Mouse (Mus musculus): ENCODE measurements around the gene Hsd17b12.

DNA sequence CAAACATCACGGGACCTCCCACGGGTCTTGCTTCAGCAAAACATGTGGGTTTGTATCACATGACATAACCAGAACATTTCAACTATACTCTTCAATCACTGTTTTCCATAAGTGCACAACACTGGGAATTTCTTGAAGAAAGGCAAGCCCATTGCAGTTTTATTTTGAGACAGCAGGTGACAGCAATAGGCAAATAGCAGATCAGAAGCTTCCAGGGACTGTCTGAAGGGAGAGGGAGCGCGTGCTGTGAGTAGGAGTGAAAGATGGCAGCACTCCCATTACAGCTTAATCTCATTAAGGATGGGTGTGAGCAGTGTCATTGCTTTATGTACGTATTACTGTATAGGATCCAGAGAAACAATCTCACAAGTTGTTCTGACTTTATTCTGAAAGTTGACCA lies 88.3 kb downstream of the Hsd17b12 start:
- TF ChIP-seq EP300 (IDR thresholded peaks at IDR 0.05; ENCODE audit: low read depth) (no peak), CTCF (IDR thresholded peaks at IDR 0.05; ENCODE audit: low read depth) (peak; percentile 47)

Data from heart, postnatal 0 days (tissue).